14 mouse cellular contexts compared by ENCODE assay signal in the genomic region with DNA sequence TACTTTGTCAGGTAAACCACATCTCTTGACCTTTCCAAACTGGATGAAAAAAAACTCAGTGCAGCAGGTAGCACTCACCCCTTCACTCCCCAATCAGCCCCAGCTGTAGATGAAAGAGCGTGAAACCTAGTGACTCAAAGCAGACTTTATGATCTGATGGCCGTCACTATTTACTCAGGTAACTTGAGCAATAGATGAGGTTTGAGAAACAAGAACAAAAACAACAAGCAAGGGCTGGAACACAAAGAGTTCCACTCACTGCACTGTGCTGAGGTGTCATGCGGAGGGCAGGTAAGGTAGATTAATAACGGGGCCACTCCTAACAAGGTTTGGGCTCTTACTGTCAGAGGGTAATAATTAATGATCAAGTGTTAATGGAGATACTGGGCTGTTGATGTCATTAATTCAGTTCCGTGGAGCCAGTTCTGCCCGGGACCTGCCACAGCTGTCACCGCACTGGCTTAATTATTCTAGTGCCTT.
A peak's percentile ranks its signal among the peaks of the same experiment; 100 is the strongest.
DNase-seq lines count a peak whose midpoint lies in the region; ATAC-seq and TF ChIP-seq lines count a peak whose summit lies in the region.
"Had no signal": no experiment of that assay in that cellular context is flagged by ENCODE, and none has a peak within 500 bp of the region (broad histone marks: within the 10 kb centered on the region; RNA-seq: fewer than 3 reads in every experiment).

No protein-coding gene starts in this region.

- H3K4me2 ChIP-seq in forebrain, postnatal 0 days (ENCODE audit: low read depth): no peak overlapping the region
- no peak overlapping the region for H3K4me2 ChIP-seq in midbrain, embryonic 14.5 days (ENCODE audit: low read length)
- H3K4me2 ChIP-seq in midbrain, embryonic 16.5 days (ENCODE audit: low read length): no peak overlapping the region
- peak overlapping the region; percentile 12; the same call in 1 of the 2 replicates for H3K4me2 ChIP-seq in kidney, postnatal 0 days (ENCODE audit: low read length)

- 72% methylated on average over 7 of the region's 7 CpGs for WGBS in forebrain, embryonic 10.5 days
- 43% methylated on average over 7 of the region's 7 CpGs for WGBS in forebrain, postnatal 0 days
- WGBS in midbrain, embryonic 14.5 days: 53% methylated on average over 7 of the region's 7 CpGs
- 55% methylated on average over 7 of the region's 7 CpGs for WGBS in midbrain, embryonic 16.5 days
- WGBS in kidney, postnatal 0 days: 28% methylated on average over 7 of the region's 7 CpGs

- ATAC-seq in forebrain, postnatal 0 days: no peak
- ATAC-seq in midbrain, embryonic 14.5 days (ENCODE audit: low FRiP score, low TSS enrichment): peak; percentile 63; the same call in 1 of the 2 replicates
- ATAC-seq in midbrain, embryonic 16.5 days: no peak
- peak; percentile 90 for ATAC-seq in kidney, postnatal 0 days (replicated peaks; ENCODE audit: low FRiP score, low read depth)
- ATAC-seq: lung, postnatal 0 days had no signal

- no peak for TF ChIP-seq CTCF in forebrain, postnatal 0 days (IDR thresholded peaks at IDR 0.05; ENCODE audit: low read depth)
- no peak for TF ChIP-seq CTCF in kidney, postnatal 0 days (IDR thresholded peaks at IDR 0.05; ENCODE audit: low read depth)

- no peaks in the 10 kb centered on the region for H3K36me3 ChIP-seq in forebrain, embryonic 10.5 days (replicated peaks)
- no peaks in the 10 kb centered on the region for H3K36me3 ChIP-seq in forebrain, postnatal 0 days (ENCODE audit: insufficient read depth)
- H3K36me3 ChIP-seq in midbrain, embryonic 14.5 days (ENCODE audit: control insufficient read depth, insufficient read depth, low read length): no peaks in the 10 kb centered on the region
- no peaks in the 10 kb centered on the region for H3K36me3 ChIP-seq in midbrain, embryonic 16.5 days (ENCODE audit: control insufficient read depth, insufficient read depth, low read length)
- H3K36me3 ChIP-seq in kidney, postnatal 0 days (ENCODE audit: insufficient read depth, low read length): no peaks in the 10 kb centered on the region

- no peak overlapping the region for H3K9ac ChIP-seq in forebrain, postnatal 0 days
- H3K9ac ChIP-seq in midbrain, embryonic 14.5 days (replicated peaks; ENCODE audit: low read length): no peak overlapping the region
- no peak overlapping the region for H3K9ac ChIP-seq in midbrain, embryonic 16.5 days (ENCODE audit: low read depth, low read length)
- no peak overlapping the region for H3K9ac ChIP-seq in kidney, postnatal 0 days (ENCODE audit: low read depth, low read length)

- H3K27me3 ChIP-seq in forebrain, embryonic 10.5 days (ENCODE audit: poor library complexity, severe bottlenecking): no peaks in the 10 kb centered on the region
- no peaks in the 10 kb centered on the region for H3K27me3 ChIP-seq in forebrain, postnatal 0 days (ENCODE audit: insufficient read depth, low read length)
- H3K27me3 ChIP-seq in midbrain, embryonic 14.5 days (ENCODE audit: control insufficient read depth, insufficient read depth, low read length): no peaks in the 10 kb centered on the region
- no peaks in the 10 kb centered on the region for H3K27me3 ChIP-seq in midbrain, embryonic 16.5 days (ENCODE audit: control insufficient read depth, insufficient read depth, low read depth, low read length)
- H3K27me3 ChIP-seq in kidney, postnatal 0 days (ENCODE audit: insufficient read depth, low read length): no peaks in the 10 kb centered on the region

- H3K9me3 ChIP-seq in forebrain, embryonic 10.5 days: no peaks in the 10 kb centered on the region
- no peaks in the 10 kb centered on the region for H3K9me3 ChIP-seq in forebrain, postnatal 0 days (ENCODE audit: low read length)
- H3K9me3 ChIP-seq in midbrain, embryonic 14.5 days (ENCODE audit: control insufficient read depth, low read length): no peaks in the 10 kb centered on the region
- no peaks in the 10 kb centered on the region for H3K9me3 ChIP-seq in midbrain, embryonic 16.5 days (replicated peaks; ENCODE audit: control insufficient read depth, low read length, poor library complexity, severe bottlenecking)
- H3K9me3 ChIP-seq in kidney, postnatal 0 days (replicated peaks; ENCODE audit: low read length): no peaks in the 10 kb centered on the region

- DNase-seq in forebrain, embryonic 10.5 days (ENCODE audit: extremely low spot score, low spot score): no peak
- no peak for DNase-seq in forebrain, postnatal 0 days
- no peak for DNase-seq in midbrain, embryonic 14.5 days
- peak; percentile 48 for DNase-seq in kidney, postnatal 0 days (ENCODE audit: low spot score)
- peak; percentile 43 for DNase-seq in yolk sac, embryonic 10.5 days (ENCODE audit: low spot score)
- no peak for DNase-seq in heart, postnatal 4 days
- no peak for DNase-seq in left cerebral cortex, postnatal 4 days
- DNase-seq: adrenal gland, adult 8-10 months; heart, adult 2 months; heart, postnatal 10 days; liver had no signal

- intact Hi-C loops in left cerebral cortex, postnatal 4 days (cut with DNase I): no loop called here

- peaks cover 11% of the 10 kb centered on the region for H3K4me1 ChIP-seq in forebrain, embryonic 10.5 days
- H3K4me1 ChIP-seq in forebrain, postnatal 0 days (ENCODE audit: insufficient read depth): no peaks in the 10 kb centered on the region
- peaks cover 3% of the 10 kb centered on the region; the same call in 1 of the 2 replicates for H3K4me1 ChIP-seq in midbrain, embryonic 14.5 days (ENCODE audit: control insufficient read depth, insufficient read depth, low read length)
- H3K4me1 ChIP-seq in midbrain, embryonic 16.5 days (ENCODE audit: control insufficient read depth, insufficient read depth, low read length): no peaks in the 10 kb centered on the region
- H3K4me1 ChIP-seq in kidney, postnatal 0 days (replicated peaks; ENCODE audit: insufficient read depth, low read length): no peaks in the 10 kb centered on the region

- no peak overlapping the region for H3K4me3 ChIP-seq in forebrain, embryonic 10.5 days
- H3K4me3 ChIP-seq in forebrain, postnatal 0 days (ENCODE audit: low read depth, low read length): no peak overlapping the region
- H3K4me3 ChIP-seq in midbrain, embryonic 14.5 days (replicated peaks; ENCODE audit: low read depth, low read length): no peak overlapping the region
- no peak overlapping the region for H3K4me3 ChIP-seq in midbrain, embryonic 16.5 days (ENCODE audit: low read depth, low read length)
- H3K4me3 ChIP-seq in kidney, postnatal 0 days (replicated peaks; ENCODE audit: low read depth, low read length): no peak overlapping the region
- H3K4me3 ChIP-seq: heart, adult 2 months; left cerebral cortex, adult 2 months had no signal

- peak overlapping the region; percentile 15; the same call in 1 of the 2 replicates for H3K27ac ChIP-seq in forebrain, embryonic 10.5 days
- H3K27ac ChIP-seq in forebrain, postnatal 0 days (ENCODE audit: low read depth, low read length): no peak overlapping the region
- H3K27ac ChIP-seq in midbrain, embryonic 14.5 days (replicated peaks; ENCODE audit: low read depth, low read length): no peak overlapping the region
- no peak overlapping the region for H3K27ac ChIP-seq in midbrain, embryonic 16.5 days (ENCODE audit: low read length)
- peak overlapping the region; percentile 60; the same call in 1 of the 2 replicates for H3K27ac ChIP-seq in kidney, postnatal 0 days
- H3K27ac ChIP-seq: left cerebral cortex, adult 2 months had no signal

Comparison
In these comparisons a context has a peak if more than half of its experiments do, and no peak if none do; other contexts are left out.
1. H3K27ac ChIP-seq: peak in forebrain, embryonic 10.5 days (single experiment) and kidney, postnatal 0 days (single experiment); none in forebrain, postnatal 0 days (single experiment), midbrain, embryonic 14.5 days (single experiment) and midbrain, embryonic 16.5 days (single experiment).
2. ATAC-seq: peak in midbrain, embryonic 14.5 days (single experiment) and kidney, postnatal 0 days (single experiment); none in forebrain, postnatal 0 days (single experiment) and midbrain, embryonic 16.5 days (single experiment).
3. DNase-seq: peak in kidney, postnatal 0 days (single experiment) and yolk sac, embryonic 10.5 days (single experiment); none in forebrain, embryonic 10.5 days (single experiment), forebrain, postnatal 0 days (single experiment), midbrain, embryonic 14.5 days (single experiment), heart, postnatal 4 days (single experiment) and left cerebral cortex, postnatal 4 days (single experiment).